Mouse (Mus musculus) adrenal gland, adult 8-10 months (tissue): Measurements from ENCODE around the gene Slc22a14. TPM values are rescaled to one million over a fixed set of nuclear protein-coding genes. Genes with fewer than 3 reads are reported as not detected.
A peak's percentile ranks its signal among the peaks of the same experiment; 100 is the strongest.

Experiments used
- DNase-seq: peaks from one replicate; pipeline ENCODE4 v3.0.0; 2022
- total RNA-seq, 4 experiments: library from RNA; stranded (reverse); gene quantifications; 2 replicates each; pipeline ENCODE4 v1.2.4; 2022

Gene Slc22a14
- total RNA-seq, 4 experiments from 2014 or later = not detected

DNA sequence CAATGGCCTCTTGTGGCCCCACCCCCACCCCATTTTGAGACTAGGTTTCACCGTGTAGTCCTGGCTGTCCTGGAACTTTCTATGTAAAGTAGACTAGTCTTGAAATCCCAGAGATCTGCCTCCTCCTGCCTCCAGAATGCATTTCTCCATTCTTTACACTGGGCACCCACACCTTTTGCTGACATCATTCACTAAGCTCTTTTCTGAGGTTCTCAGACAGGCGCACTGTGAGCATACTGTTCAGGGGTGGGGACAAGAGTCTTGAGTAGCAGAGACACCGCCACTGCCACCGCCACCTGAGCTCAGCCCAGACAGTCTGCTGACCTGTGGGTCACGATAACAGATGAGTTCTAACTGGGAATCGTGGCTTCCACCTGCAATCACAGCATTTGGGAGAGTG, 9.4 kb downstream of the Slc22a14 start:
- no peak for DNase-seq

DNA sequence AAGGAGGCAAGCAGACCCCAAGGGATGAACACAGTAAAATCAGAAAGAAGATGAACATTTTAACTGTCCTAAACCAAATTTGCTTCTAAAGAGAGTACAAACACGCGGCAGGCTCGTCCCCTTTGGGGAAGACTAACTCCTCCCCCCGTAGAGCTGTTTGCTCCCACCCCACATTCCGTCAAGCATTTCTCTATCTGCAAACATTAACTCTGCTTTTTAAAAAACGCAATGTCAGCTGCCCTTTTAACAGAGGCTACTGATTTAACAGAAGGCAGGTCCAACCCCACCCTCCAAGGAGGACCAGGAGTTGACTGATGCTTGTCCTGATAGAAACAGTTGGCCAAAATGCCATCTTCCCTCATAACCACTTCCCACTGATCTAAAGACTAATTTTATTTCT, 11.4 kb downstream of the Slc22a14 start:
- no peak for DNase-seq

DNA sequence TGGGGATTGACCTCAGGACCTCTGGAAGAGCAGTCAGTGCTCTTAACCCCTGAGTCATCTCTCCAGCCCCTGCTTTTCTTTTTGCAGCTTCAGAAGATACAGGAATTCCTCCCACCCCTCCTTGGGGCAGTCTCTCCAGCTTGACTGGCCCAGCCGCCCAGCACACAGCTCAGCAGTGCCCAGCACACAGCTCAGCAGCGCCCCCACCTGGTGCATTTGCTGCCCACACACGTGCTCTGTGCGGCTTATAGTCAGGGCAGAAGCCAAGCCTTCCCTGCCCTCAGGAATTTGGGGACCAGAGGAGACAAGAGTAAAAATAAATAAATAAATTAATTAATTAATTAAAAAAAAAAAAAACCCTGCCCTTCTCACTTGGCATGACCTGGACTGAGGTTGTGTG, 13.3 kb downstream of the Slc22a14 start:
- DNase-seq = peak; percentile 65

DNA sequence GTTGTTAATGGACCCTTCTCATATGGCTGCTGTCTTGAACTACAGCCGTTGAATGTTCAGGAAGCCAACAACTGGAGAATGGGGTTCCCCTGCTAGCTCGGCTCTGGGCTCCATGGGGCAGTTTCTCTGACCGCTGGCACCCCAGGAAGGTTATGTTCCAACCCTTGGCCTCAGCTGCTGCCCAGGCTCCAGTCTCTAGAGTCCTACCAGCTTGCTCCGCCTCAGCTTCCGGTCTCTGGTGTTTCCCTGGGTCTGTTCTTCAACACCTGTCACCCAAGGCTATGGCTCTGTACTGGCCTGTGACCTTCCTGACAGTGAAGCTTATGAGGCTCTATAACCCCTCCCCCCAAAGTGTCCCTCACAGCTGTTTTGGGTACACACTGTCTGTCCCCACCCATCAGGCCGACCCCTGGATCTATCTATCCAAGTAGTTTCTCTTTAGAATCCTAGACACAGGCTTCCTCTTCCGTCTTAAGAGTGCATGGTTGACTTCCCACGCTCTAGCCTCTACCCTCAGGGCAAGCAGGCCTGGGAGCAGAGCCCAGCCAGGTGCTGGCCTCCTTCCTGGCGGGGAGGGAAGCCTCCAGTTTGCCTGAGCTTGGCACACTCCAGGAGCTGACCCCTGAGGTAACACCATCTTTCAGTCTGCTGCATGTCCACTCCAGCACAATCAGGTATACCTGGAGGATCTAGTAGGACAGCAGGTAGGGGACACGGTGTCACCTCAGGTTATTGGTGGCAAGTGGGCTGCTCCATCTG, 14.2 kb downstream of the Slc22a14 start:
- no peak for DNase-seq

GRCm38 (mm10) chr9:119350531-119350930, 14.8 kb downstream of the Slc22a14 start:
- no peak for DNase-seq

DNA sequence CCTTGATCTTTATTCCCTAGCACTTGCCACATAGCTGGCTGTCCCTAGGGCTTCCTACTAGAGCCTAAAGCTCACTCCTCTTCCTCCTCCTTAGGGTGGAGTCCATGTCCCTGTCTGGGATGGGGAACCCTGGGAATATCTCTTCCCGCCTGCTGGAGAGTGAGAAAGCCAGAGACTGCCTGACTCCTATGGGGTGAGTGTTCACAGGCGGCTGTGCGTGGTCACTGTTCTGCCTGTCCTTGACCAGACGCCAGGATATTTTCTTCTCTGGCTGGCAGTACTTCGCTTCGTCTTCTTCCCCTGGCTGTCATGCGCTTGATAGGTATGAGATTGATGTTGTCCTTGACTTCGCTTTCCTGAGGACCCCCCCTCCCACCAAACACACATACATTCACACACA, 19.0 kb downstream of the Slc22a14 start:
- no peak for DNase-seq

DNA sequence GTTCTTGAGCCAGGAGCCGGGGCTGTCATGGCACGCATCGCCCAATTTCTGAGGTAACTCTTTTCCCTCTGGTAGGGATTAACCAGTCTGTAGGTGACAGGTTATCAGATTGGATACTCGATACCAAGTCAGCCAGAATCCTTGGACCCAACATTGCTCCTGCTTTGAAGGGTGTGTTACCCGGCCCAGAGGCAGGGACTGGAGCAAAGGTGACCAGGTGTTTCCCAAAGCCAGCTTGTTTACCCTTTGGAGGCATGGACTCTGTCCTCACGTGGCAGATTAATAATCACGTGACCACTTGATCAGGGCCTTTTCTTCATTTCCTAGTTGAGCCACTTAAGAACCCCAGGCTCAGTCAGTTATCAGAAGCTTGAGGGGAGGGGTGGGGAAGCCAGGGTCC, 22.6 kb downstream of the Slc22a14 start:
- no peak for DNase-seq

DNA sequence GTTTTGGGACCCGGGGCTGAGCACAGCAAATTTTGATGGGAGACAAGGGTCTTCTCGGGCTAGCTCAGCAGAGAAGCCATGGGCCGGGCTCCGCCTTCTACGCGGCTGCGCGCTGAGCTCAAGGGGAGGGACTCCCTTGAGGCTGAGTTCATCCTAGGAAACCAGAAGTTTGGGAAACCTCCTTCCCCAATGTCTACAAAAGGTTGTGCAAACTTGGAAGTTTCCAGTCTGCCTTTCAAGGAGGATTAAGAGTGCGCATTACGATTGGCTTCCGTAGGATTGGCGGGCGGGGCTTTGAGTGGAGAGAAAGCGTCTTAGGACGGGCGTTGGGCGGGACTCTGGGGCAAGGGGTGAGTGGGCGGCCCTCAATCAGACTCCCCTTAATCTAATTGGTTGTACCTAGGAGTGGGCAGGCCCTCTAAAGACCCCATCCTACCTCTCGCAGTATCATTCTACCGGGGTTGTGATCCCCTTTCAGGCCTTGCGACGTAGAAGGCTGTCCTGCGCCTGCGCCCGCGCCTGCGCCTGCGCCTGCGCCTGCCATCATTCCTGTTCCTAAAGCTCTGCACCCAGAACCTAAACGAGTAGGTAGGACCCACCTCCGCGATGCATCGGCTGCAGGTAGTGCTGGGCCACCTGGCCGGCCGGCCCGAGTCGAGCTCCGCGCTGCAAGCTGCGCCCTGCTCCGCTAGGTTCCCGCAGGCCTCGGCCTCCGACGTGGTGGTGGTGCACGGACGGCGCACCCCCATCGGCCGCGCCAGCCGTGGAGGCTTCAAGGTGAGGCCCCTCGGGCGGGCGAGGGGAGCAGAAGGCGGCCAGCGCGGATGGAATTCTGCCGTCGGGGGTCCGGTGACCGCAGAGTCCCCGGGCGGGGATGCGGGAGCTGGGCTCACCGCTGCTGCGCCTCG, 24.2 kb downstream of the Slc22a14 start, which contains the start of gene Myd88:
Gene Myd88, minus strand, starts transcription at position 503 of the 908 bp plus-strand sequence.
- peak; percentile 99 for DNase-seq

DNA sequence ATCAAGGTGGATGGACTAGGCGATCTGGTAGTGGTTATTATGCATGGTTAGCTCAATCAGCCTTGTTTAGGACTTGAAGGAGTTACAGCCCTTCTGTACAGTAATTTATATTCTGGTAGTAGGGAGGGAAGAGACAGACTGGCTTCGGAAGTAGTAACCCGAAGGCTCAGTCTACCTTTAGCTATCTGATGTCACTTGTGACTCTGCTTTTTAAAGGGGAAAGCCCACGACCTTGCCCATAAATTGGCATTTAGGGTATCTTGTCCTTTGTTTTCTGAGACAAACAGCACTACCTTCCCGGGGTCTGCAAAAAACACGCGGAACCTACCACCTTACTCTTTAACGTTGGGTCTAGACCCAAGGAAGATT, 25.2 kb downstream of the Slc22a14 start:
- no peak for DNase-seq

DNA sequence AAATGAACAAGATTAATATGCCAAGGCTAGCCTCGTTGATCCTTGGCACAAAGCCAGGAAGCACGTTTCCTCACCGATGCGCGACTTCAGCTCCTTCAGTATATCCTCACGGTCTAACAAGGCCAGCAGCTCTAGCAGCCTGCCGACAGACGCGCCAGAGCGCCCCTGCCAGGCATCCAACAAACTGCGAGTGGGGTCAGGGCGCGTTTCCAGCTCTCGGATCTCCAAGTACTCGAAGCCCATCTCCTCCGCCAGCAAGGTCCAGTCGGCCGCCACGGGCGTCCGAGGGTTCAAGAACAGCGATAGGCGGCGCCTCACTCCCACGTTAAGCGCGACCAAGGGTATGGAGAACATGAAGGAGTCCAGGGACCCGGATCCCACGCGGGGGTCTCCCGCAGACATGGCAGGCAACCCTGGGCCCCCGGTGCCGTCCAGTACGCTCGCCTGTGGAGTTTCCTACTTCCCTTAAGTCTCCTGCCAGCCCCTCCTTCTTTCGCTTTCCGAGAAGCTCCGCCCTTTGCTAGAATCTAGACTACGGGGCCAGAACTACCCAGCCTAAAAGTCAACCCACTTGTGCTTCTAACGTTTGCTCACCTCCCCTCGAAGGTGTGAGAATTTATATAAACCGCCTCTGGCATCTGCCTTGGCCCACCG, 25.7 kb downstream of the Slc22a14 start, which contains the start of gene Acaa1a:
Gene Acaa1a, plus strand, starts transcription at position 119 of the 654 bp plus-strand sequence.
- DNase-seq = peak; percentile 74

DNA sequence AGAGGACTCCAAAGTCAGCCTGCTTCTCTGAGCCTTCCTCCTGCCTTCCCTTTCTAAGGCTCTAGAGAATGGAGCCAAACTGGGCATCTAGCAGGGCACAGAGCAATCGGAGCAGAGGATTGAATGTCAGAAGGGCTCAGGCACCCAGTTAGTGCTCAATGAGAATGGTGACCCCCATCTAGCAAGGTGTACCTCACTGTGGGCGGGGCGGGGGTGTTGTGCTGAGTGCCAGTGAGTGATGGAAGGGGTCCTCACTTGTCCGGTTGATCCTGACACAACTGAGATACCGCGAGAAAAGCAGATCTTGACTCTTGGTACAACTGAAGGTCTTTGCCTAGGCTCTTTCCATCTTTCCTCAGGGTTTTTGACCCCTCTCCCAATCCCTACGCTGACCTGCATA, 26.2 kb downstream of the Slc22a14 start:
- DNase-seq = no peak

DNA sequence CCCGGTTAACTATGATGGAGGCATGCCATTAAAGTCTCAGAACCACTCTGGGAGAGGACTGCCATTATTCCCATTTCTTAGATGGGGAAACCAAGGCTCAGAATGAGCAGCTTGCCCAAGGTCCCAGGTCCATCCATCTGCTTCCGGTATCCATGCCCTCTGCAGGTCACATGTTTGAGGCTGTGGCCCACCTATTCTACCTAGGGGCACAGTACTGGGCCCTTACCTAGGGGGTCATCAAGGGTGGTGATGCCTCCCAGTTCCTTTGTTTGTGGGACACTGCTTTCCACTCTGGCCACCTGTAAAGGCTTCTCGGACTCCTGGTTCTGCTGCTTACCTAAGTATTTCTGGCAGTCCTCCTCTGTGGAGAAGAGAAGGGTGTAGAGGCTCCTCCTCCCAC, 27.0 kb downstream of the Slc22a14 start:
- DNase-seq = no peak

- no peak for DNase-seq
Observed at GRCm38 (mm10) chr9:119337842-119338241, 27.5 kb downstream of the Slc22a14 start.

DNA sequence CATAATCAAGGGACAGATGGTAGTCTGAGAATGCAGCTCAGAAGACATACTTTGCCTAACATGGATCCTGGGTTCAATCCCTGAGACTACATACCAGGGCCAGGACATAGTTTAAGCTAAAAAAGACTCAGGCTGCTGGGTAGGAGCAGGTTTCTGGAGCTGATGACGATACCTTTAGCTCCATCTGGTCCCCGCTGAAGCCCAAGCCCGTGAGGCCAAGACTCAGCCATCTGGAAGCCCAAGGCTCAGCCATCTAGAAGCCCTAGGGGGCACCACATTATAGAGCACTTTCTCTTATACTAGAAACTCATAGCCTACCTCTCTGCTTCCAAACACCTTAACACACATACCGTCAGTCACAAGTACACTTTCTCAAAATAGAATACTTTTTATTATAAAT, 29.8 kb downstream of the Slc22a14 start:
- no peak for DNase-seq

DNA sequence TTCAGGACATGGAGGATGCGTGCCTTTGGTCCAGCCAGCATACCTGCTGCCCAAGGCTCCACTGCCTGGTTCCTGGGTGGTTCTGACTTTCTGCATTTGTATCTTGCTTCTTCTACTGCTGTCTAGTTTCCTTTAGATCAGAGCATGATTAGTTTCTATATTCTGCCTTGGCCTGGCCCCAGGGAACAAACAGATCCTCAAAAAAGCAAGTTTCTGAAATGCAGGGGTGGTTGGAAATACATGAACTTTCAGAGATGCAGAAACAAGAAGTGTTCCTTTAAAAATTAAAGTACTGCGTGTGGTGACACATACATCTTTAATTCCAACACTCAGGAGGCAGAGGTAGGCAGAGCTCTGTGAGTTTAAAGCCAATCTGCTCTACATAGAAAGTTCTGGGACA, 30.5 kb downstream of the Slc22a14 start:
- DNase-seq = no peak

- DNase-seq = no peak
Observed at GRCm38 (mm10) chr9:119334324-119334723, 31.0 kb downstream of the Slc22a14 start.

- peak; percentile 50 for DNase-seq
Observed at GRCm38 (mm10) chr9:119330186-119330963, 35.0 kb downstream of the Slc22a14 start.

- no peak for DNase-seq
Observed at GRCm38 (mm10) chr9:119328488-119328887, 36.9 kb downstream of the Slc22a14 start.

GRCm38 (mm10) chr9:119324130-119324529, 41.2 kb downstream of the Slc22a14 start:
- no peak for DNase-seq

GRCm38 (mm10) chr9:119323260-119323645, 42.1 kb downstream of the Slc22a14 start:
- DNase-seq = no peak

DNA sequence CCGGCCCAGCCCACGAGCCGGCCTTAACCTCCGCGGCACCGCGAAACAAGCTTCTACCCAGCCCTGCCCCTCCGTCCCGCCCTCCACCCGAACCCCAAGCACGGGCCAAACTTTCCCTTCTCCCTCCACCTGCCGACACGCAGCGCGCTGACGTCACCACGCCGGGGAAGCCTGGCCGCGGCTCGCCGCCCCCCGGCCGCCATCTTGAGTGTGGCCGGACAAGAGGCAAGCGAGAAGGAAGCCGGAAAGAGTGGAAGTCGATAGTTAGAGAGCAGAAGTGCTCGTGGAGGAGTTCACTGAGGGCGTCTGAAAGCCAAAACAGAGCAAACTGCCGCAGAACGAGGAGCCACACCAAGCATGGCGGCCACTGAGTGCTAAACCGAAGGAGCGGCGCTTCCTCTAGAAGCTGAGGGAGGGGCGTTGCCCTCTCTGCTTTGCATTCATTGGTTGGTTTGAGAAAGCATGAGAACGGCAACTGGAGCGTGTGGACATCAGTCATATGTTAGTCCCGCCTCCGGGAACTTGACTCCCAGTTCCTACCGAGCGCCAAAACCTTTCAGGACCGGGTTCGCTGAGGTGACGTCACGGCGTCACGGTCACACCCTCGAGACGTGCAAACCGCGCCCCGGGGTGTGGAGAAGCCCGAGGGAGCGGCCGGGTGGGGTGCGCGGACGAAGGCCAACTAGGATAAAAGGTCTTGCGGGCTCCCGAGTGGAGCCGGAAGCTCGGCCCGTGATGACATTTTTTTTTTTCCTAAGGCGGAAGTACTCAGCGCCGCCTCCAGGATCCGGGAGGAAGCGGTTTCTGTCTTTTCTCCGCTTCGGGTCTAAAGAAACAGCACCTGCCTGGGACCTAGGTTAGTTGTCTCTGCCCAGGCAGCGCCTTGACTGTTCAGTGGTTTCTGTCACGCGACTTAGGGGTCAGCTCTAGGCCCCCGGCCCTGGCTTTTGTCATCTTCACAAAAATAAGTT, 42.8 kb downstream of the Slc22a14 start, which contains the start of gene Oxsr1:
Gene Oxsr1, minus strand, starts transcription at position 139 of the 971 bp plus-strand sequence.
- DNase-seq = peak; percentile 100
